Mouse (Mus musculus) liver, embryonic 14.5 days (tissue): ENCODE data around the gene Nek10.

Experiments
- CTCF ChIP-seq: IDR thresholded peaks from 2 replicates; pipeline ENCODE4 v1.5.1; 2016; ENCODE audit warnings: antibody characterized with exemption, low read depth, control low read depth
- EP300 ChIP-seq: IDR thresholded peaks from 2 replicates; pipeline ENCODE4 v1.6.1; 2016; ENCODE audit warnings: antibody characterized with exemption, low read depth

DNA sequence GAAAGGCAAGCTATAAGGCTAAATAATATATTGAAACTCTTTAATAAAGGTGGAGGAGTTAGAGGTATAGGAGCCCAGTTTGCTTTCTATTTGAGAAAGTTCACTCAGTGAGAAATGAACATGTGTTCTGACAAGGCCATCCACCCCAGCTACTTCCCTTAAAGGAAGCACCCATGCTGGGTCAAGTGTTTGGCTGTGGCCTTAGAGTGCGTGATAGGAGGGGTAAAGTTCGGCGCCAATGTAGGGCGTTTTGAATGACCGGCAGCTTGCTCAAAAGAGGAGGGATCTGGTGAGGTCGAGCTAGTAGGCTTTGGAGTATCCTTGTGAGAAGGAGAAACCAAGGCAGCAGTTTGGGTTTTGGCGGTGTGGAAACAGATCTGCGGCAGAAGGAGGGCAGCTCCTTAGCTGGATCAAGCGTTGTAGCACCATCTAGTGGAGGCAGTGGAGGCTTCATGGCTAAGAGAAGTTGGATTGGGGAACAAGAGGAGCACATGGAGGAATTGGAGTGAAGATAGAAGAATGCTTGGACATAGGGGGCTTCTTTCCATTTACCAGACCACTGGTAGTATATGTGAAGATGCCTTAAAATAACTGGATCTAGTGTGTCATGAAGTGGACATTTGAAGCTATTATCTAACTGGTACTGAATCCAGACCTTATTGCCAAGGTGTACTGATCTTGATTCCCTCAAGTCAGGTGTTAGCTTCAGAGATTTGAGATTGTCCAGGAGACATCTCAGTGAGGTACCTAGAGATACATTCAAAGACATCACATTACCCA is 101.7 kb downstream of the Nek10 start:
- TF ChIP-seq CTCF (peak; percentile 75), EP300 (no peak)
